Mouse (Mus musculus) spleen, adult 12 weeks (tissue): ENCODE results near the gene Adgrg5.

Experiments
- DNase-seq: peaks from one replicate; pipeline ENCODE4 v3.0.0; 2022; ENCODE audit warnings: low spot score

Gene Adgrg5

GRCm38 (mm10) chr8:94923405-94923804, at the start of gene Adgrg5:
Adgrg5 (plus strand) TSS chr8:94923694.
- DNase-seq: no peak

DNA sequence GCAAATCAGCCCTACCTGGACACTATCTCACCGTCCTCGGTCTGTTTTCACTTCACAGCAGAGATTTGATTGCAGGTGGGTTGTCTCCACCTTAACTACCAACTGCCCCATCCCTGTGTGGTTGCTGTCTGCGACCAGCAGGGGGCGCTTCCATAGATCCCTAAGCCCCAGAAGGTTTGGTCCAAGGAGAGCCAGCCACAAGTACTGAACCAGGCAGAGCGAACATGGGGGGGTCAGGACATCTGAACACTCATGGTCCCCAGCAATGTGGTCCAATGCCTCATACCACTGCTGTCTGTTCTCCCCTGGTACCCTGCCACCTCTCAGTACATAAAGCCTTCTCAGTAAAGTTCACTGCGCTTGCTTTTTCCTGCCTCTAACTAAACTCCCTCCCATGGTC, 49.1 kb upstream of the Adgrg5 start:
- DNase-seq: peak; percentile 69

GRCm38 (mm10) chr8:94875096-94875870, 48.2 kb upstream of the Adgrg5 start:
- DNase-seq: no peak

GRCm38 (mm10) chr8:94875871-94876150, 47.7 kb upstream of the Adgrg5 start:
- no peak for DNase-seq

DNA sequence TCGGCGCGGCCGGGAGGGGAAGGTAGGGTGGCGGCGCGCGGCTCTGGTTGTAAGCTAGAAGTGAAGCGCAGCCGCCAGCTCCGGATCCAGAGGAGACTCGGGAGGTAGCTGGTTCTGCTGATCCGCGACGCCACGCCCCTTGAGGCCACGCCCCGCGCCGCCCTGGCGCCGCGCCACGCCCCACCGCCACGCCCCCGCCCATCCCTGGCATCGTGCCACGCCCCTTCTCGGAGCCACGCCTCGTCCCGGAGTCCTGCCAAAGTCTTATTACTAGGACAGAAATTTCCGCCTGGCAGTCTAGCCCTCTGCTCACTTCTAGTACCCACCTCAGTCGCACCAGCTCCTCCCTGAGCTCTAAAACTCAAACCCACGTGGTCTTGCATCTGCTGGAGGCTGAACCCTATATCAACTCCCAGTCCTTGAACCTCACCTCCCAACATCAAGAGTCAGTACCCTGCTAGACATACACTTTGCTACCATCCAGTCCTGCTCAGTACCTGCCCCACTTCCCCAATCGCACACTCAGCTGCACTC, 47.2 kb upstream of the Adgrg5 start, which contains the start of gene Dok4:
Gene Dok4, minus strand, starts transcription at position 134 of the 534 bp plus-strand sequence.
- peak; percentile 84 for DNase-seq

- DNase-seq: no peak
Observed at GRCm38 (mm10) chr8:94876820-94877219, 46.7 kb upstream of the Adgrg5 start.

GRCm38 (mm10) chr8:94880742-94881141, 42.8 kb upstream of the Adgrg5 start:
- no peak for DNase-seq

GRCm38 (mm10) chr8:94888383-94889036, 35.0 kb upstream of the Adgrg5 start:
- no peak for DNase-seq

DNA sequence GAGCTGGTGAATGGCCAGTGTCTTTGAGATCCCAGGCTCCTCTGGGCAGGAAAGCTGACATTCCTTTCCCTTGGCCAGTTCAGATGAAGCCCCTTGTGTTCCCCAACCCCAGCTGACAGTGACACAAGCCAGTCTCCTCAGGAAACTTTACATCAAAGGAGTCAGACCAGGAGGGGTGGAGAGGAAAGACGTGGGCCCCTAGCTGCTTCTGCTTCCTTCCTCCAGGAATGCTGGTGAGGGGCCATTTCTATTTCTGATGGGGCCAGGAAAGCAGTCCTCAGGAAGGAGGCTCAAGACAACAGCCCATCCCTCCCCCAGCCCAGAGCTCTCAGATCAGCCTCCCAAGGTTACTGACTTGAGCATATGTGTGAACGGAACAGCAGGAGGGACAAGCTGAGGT, 30.6 kb upstream of the Adgrg5 start:
- DNase-seq: no peak

DNA sequence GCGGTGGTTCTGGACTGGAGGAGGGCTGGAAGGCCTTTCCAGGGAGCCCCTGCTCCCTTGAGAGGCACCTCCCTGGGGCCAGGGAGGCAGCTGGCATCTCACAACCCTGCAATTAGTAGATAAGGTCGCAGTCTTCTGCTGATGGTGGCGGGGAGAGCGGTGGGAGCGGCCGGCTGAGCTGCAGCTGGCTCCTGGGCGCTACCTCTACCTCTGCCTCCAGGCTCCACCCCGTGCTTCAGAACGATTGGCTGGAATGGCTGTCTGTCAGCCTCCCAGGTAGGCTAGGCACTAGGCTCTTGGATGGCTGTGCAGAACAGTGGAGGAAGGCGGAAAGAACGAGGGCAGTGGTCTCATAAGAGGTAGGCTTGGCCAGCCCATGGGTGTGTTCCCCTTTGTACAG, 24.2 kb upstream of the Adgrg5 start:
- peak; percentile 66 for DNase-seq

- DNase-seq: no peak
Observed at GRCm38 (mm10) chr8:94900617-94901016, 22.9 kb upstream of the Adgrg5 start.

GRCm38 (mm10) chr8:94901031-94901430, 22.5 kb upstream of the Adgrg5 start:
- DNase-seq: no peak

DNA sequence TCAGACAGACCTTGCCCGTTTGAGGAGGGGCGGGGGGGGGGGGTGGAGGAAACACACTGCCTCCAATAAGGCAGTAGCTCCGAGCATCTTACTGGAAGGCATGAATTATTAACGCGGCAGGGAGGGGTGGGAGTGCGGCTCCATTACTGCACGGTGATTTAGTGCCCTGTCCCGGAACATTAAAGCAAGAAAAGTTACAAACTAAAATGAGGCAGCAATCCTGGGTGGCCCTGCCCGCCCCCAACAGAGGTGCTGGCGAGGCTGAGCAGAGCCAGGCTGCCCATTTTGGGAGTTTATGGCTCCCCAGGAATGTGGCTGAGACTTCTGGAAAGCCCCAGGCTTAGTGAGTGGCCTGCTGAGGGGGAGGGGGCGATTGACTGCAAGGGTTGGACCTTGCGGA, 19.8 kb upstream of the Adgrg5 start:
- DNase-seq: no peak

GRCm38 (mm10) chr8:94904450-94905175, 18.9 kb upstream of the Adgrg5 start:
- DNase-seq: no peak

DNA sequence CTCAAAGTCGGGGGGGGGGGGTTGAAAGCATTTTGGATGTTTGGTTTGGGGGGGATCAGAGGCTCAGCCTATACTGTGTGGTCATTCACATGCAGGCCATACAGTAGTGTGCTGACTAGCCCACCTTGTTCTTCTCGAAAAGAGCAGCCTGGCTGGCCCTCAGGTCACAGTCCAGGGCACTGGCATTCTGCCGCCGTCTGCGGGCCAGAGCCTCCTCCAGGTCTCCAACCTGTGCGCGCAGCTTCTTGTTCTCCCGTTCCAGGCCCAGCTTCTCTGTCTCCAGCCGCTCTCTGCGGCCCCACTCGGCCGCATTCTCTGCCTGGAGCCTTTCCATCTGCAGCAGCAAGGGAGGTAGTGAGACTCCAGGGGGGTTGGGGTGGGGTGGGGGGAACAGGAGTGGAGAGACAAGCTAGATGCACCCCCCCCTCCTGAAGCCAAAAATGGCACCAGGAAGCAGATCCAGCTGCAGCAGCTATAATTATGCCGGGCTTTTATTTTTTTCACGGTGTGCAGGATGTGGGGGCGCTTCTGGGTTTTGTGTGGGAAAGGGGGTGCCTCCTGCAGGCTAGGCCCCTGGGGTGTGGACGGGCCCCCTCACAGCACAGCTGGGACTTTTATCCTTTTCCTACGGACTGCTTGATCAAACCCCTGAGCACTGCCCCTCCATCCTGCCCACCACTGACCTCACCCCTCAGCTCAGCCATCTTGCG, 15.7 kb upstream of the Adgrg5 start:
- no peak for DNase-seq

- DNase-seq: peak; percentile 75
Observed at GRCm38 (mm10) chr8:94908847-94909246, 14.6 kb upstream of the Adgrg5 start.

DNA sequence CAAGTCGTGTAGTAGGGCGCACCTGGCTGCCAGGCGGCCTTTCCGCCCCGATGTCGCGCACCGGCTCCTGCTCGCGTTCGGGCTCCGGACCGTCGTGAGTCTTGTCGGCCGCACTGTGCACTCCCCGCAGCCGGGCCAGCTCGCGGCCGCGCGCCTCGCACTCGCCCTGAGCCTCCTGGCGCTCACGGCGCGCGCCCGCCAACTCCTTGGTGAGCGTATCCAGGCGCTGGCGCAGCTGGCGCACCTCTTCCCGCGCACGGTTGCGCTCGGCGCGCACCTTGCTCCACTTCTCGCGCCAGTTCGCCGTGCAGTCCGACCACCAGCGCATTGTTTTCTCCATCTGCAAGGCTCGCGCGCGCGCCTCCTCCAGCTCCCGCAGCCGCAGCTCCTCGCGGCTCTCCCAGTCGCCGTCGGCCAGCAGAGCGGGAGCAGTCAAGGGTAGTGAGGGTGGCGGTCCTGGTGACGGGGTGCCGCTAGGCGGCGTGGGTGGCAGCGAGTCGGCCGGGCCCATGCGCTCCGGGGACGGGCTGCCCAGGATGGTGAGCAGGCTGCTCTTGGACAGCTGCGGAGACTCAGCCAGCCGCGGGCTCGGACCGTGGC, 10.3 kb upstream of the Adgrg5 start:
- DNase-seq: no peak

DNA sequence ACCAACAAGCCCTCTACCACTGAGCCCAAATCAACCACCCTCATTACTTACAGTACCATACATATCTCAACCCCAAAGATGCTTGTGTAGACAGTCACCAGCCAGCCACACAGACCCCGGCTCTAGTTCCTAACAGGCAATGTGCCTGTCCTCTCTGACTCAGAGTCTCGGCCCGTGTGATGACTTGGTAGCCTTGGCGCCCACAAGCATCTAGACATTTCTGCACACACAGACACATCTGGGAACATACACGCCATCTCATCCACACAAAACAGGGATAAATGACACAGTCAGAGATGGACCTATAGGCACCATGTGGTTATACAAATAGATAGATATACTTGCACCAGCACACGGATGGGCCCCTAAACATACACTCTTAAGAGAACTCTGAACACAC, 9.2 kb upstream of the Adgrg5 start:
- DNase-seq: no peak

DNA sequence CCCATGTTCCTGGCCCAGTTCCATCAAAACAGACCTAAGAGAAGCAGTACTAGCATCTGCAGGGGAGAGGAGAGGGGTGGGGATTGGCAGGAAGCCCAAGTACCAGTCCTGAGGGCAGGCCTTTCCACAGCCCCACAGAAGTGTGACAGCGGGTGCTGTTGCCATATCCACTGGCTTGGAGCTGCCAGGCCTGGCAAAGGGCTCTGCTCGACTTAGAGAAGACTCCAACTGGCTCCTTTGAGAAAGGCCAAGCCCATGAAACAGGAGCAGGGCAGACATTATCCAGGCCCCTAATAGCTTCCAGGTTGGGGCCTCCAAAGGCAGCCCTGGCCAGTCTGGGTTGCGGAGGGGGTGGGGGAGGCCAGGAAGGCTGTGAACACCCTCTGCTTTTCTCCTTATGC, 8.8 kb upstream of the Adgrg5 start:
- DNase-seq: no peak

DNA sequence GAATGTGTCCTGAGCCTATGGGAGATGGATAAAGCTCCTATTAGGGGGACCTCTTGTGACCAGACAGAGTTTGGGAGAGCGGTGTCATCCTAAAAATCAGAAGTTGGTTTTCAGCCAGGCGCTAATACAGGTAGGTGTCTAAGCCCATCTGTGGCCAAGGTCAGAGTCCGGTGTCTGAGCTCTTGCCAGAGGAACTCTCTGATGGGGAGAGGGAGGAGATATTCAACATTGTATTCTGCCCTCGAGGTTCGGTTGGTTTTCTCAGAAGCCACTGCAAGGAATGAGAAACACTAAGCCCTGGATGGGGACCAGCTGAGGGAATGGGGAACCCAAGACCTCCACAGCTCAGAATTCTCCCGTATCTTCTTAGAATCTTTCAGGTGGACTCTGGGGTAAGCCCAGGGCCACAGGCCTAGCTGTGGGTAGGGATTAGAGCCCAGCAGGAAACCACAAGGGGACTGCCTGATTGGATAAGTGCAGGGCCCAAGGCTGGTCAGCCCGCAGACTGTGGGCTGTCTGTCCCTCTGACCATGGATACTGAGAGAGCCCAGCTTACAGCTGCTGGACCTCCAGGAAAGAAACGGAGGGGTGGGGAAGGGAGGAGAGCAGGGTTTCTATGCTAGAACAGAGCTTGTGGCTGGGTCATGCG, 7.1 kb upstream of the Adgrg5 start:
- DNase-seq: no peak

DNA sequence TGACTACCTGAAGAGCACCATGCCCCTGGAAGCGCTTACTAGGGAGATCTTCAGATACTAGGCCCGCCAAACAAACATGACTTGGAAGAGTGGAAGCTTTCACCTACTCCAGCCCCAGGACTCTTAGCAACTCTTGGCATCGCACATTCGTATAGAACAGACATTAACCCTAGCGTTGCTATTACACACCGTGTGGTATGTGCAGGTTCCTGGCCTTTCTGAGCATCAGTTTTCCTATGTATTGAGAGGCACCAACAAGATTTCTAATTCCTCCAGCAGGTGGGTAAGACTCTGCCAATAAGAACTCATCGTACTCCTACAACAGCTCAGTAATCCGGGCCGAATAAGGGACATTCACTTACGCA, 6.6 kb upstream of the Adgrg5 start:
- DNase-seq: no peak
